Mouse (Mus musculus): ENCODE results near the gene Clcn2. TPM values are rescaled to one million over a fixed set of nuclear protein-coding genes. Genes with fewer than 3 reads are reported as not detected.
A peak's percentile ranks its signal among the peaks of the same experiment; 100 is the strongest.

The Clcn2 gene
- polyA plus RNA-seq, 1 experiment: 2.1 TPM

- no peak overlapping the region for H3K4me3 ChIP-seq (replicated peaks)
- H3K27me3 ChIP-seq (replicated peaks): peaks cover 33% of the 10 kb centered on the region
- peaks cover 8% of the 10 kb centered on the region for H3K4me1 ChIP-seq
- TF ChIP-seq FLI1 (IDR thresholded peaks at IDR 0.05; ENCODE audit: low read length): no peak
- TF ChIP-seq GATA1 (IDR thresholded peaks at IDR 0.05; ENCODE audit: borderline replicate concordance, low read length): no peak
- H3K36me3 ChIP-seq (replicated peaks; ENCODE audit: low read length): peaks cover 35% of the 10 kb centered on the region
- H3K9me3 ChIP-seq: no peaks in the 10 kb centered on the region
Measured at GRCm38 (mm10) chr16:20724338-20724748, 6.8 kb upstream of the Clcn2 start.

- Histone ChIP-seq H3K36me3 (replicated peaks; ENCODE audit: low read length) (peaks cover 35% of the 10 kb centered on the region), H3K4me1 (peaks cover 14% of the 10 kb centered on the region), H3K27me3 (replicated peaks) (peaks cover 22% of the 10 kb centered on the region), H3K4me3 (replicated peaks) (no peak overlapping the region), H3K9me3 (no peaks in the 10 kb centered on the region)
- TF ChIP-seq GATA1 (IDR thresholded peaks at IDR 0.05; ENCODE audit: borderline replicate concordance, low read length) (no peak), FLI1 (IDR thresholded peaks at IDR 0.05; ENCODE audit: low read length) (no peak)
Measured at GRCm38 (mm10) chr16:20723247-20723646, 5.7 kb upstream of the Clcn2 start.

GRCm38 (mm10) chr16:20722736-20723135 lies 5.2 kb upstream of the Clcn2 start:
- TF ChIP-seq GATA1 (IDR thresholded peaks at IDR 0.05; ENCODE audit: borderline replicate concordance, low read length): no peak
- no peak for TF ChIP-seq FLI1 (IDR thresholded peaks at IDR 0.05; ENCODE audit: low read length)
- H3K27me3 ChIP-seq (replicated peaks): peaks cover 20% of the 10 kb centered on the region
- peaks cover 14% of the 10 kb centered on the region for H3K4me1 ChIP-seq
- no peak overlapping the region for H3K4me3 ChIP-seq (replicated peaks)
- H3K9me3 ChIP-seq: no peaks in the 10 kb centered on the region
- peaks cover 35% of the 10 kb centered on the region for H3K36me3 ChIP-seq (replicated peaks; ENCODE audit: low read length)

GRCm38 (mm10) chr16:20721808-20722207 lies 4.3 kb upstream of the Clcn2 start:
- H3K9me3 ChIP-seq: no peaks in the 10 kb centered on the region
- H3K4me1 ChIP-seq: peaks cover 20% of the 10 kb centered on the region
- H3K36me3 ChIP-seq (replicated peaks; ENCODE audit: low read length): peaks cover 35% of the 10 kb centered on the region
- no peak overlapping the region for H3K4me3 ChIP-seq (replicated peaks)
- TF ChIP-seq FLI1 (IDR thresholded peaks at IDR 0.05; ENCODE audit: low read length) (no peak), GATA1 (IDR thresholded peaks at IDR 0.05; ENCODE audit: borderline replicate concordance, low read length) (no peak)
- peaks cover 15% of the 10 kb centered on the region for H3K27me3 ChIP-seq (replicated peaks)

DNA sequence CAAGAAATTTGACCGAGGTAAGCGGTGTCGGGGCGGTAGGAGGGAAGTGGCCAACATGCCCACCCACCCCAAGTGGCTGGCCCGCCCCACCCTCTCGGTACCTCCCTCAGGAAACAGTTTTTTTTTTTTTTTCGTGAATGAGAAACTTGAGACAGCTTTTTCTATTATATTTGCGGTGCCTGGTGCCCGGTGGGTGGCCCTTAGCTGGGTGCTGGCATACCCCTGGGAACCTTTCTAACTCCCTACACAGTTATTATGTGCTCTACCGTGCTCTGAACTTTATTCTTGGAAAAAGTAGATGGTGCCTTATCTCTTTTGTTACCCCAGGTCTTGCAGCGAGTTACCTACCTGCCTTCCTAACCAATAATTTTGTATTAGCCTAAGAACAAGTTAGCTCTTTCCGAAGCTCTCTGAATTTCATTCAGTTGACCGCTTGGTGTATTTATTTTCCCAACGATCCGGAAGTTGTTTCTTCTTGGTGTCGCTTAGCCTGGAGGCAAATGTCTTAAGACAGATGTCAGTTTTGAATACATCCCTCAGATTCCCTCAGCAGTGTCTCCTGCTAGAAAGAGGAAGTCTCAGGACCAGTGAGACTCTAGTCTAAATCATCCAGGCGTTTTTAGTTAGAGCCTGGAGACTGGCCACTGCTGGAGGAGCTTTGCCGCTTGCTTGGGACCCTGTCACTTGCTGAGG lies 578 bp upstream of the Clcn2 start:
- Histone ChIP-seq H3K4me1 (peaks cover 37% of the 10 kb centered on the region), H3K36me3 (replicated peaks; ENCODE audit: low read length) (peaks cover 33% of the 10 kb centered on the region)

DNA sequence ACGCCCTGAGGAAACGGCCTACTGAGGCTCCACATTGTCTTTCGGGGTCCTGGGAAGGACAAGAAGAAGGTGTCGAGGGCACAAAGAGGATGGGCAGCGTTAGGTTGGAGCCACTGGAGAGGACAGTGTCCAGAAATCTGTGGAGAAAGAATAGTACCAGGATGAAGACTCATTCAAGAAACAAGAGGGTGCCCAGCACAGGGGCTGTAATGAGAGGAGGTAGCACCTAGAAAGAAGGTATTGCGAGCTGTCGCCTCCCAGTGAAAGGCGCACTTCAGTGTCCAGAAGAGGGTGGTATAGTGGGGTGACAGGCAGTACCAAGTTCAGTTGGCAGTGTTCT lies 735 bp downstream of the Clcn2 start:
- H3K27me3 ChIP-seq (replicated peaks): peaks cover 37% of the 10 kb centered on the region
- H3K4me1 ChIP-seq: peaks cover 41% of the 10 kb centered on the region
- H3K36me3 ChIP-seq (replicated peaks; ENCODE audit: low read length): peaks cover 21% of the 10 kb centered on the region

More for the DNA sequence above, 578 bp upstream of the Clcn2 start:
- Histone ChIP-seq H3K27me3 (replicated peaks) (peaks cover 25% of the 10 kb centered on the region), H3K4me3 (replicated peaks) (peak overlapping the region; percentile 94), H3K9me3 (no peaks in the 10 kb centered on the region)
- TF ChIP-seq GATA1 (IDR thresholded peaks at IDR 0.05; ENCODE audit: borderline replicate concordance, low read length) (no peak), FLI1 (IDR thresholded peaks at IDR 0.05; ENCODE audit: low read length) (no peak)

GRCm38 (mm10) chr16:20715976-20716840 lies 1.3 kb downstream of the Clcn2 start:
- Histone ChIP-seq H3K4me1 (peaks cover 41% of the 10 kb centered on the region), H3K36me3 (replicated peaks; ENCODE audit: low read length) (peaks cover 15% of the 10 kb centered on the region), H3K9me3 (no peaks in the 10 kb centered on the region), H3K4me3 (replicated peaks) (peak overlapping the region; percentile 94), H3K27me3 (replicated peaks) (peaks cover 37% of the 10 kb centered on the region)
- no peak for TF ChIP-seq GATA1 (IDR thresholded peaks at IDR 0.05; ENCODE audit: borderline replicate concordance, low read length)
- TF ChIP-seq FLI1 (IDR thresholded peaks at IDR 0.05; ENCODE audit: low read length): no peak

More for the DNA sequence above, 735 bp downstream of the Clcn2 start:
- no peaks in the 10 kb centered on the region for H3K9me3 ChIP-seq
- peak overlapping the region; percentile 94 for H3K4me3 ChIP-seq (replicated peaks)
- TF ChIP-seq FLI1 (IDR thresholded peaks at IDR 0.05; ENCODE audit: low read length) (no peak), GATA1 (IDR thresholded peaks at IDR 0.05; ENCODE audit: borderline replicate concordance, low read length) (no peak)

DNA sequence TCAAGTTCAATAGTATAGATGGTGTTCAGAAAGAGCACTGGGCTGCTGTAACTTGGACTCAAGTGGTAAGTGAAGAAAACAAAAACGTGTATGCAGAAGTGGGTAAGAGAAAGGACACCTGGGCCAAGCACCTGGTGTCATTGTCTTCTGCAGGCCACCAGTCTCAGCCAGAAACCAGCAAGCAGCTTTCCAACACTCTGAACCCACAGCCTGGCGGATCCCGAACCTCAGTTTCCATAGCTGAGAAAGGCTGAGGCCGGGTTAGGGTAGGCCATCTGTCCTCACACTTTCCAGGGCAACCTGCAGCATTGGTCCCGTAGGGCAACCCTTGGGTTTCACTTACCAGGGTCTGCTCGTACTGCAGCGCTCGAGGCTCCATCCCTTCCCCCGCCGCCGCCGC lies 2.0 kb downstream of the Clcn2 start:
- Histone ChIP-seq H3K4me3 (replicated peaks) (peak overlapping the region; percentile 94), H3K36me3 (replicated peaks; ENCODE audit: low read length) (peaks cover 10% of the 10 kb centered on the region), H3K27me3 (replicated peaks) (peaks cover 37% of the 10 kb centered on the region)

GRCm38 (mm10) chr16:20715161-20715560 lies 2.4 kb downstream of the Clcn2 start:
- TF ChIP-seq FLI1 (IDR thresholded peaks at IDR 0.05; ENCODE audit: low read length): no peak
- no peak for TF ChIP-seq GATA1 (IDR thresholded peaks at IDR 0.05; ENCODE audit: borderline replicate concordance, low read length)
- Histone ChIP-seq H3K4me3 (replicated peaks) (peak overlapping the region; percentile 94), H3K27me3 (replicated peaks) (peaks cover 37% of the 10 kb centered on the region), H3K36me3 (replicated peaks; ENCODE audit: low read length) (peaks cover 6% of the 10 kb centered on the region), H3K9me3 (no peaks in the 10 kb centered on the region), H3K4me1 (peaks cover 41% of the 10 kb centered on the region)

More for the DNA sequence above, 2.0 kb downstream of the Clcn2 start:
- H3K4me1 ChIP-seq: peaks cover 41% of the 10 kb centered on the region
- TF ChIP-seq GATA1 (IDR thresholded peaks at IDR 0.05; ENCODE audit: borderline replicate concordance, low read length) (no peak), FLI1 (IDR thresholded peaks at IDR 0.05; ENCODE audit: low read length) (no peak)
- H3K9me3 ChIP-seq: no peaks in the 10 kb centered on the region
